Mouse (Mus musculus): ENCODE measurements around the gene Dpp9.

Dpp9 gene

GRCm38 (mm10) chr17:56146131-56146530 lies 72.6 kb downstream of the Dpp9 start:
- ATAC-seq (ENCODE audit: insufficient number of reproducible peaks, low FRiP score, low TSS enrichment) = no peak

DNA sequence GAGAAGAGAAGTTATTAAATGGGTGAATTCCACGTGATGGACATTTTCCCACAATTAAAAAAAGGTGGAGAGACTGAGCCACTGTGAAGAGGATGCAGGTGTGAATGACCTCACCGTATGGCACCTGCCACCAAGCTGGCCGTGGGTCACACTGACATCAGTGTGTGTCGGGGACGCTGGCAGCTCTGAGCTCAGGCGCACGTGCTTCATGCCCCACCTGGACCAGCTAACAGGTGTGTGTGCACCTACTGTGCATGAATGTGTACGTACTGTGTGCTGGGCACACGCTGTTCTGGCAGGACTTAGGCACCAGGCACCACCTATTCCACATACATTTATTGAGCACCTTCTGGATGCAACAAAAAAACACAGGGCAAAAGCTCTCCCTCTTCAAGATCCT lies 74.2 kb downstream of the Dpp9 start:
- ATAC-seq (ENCODE audit: insufficient number of reproducible peaks, low FRiP score, low TSS enrichment) = no peak

DNA sequence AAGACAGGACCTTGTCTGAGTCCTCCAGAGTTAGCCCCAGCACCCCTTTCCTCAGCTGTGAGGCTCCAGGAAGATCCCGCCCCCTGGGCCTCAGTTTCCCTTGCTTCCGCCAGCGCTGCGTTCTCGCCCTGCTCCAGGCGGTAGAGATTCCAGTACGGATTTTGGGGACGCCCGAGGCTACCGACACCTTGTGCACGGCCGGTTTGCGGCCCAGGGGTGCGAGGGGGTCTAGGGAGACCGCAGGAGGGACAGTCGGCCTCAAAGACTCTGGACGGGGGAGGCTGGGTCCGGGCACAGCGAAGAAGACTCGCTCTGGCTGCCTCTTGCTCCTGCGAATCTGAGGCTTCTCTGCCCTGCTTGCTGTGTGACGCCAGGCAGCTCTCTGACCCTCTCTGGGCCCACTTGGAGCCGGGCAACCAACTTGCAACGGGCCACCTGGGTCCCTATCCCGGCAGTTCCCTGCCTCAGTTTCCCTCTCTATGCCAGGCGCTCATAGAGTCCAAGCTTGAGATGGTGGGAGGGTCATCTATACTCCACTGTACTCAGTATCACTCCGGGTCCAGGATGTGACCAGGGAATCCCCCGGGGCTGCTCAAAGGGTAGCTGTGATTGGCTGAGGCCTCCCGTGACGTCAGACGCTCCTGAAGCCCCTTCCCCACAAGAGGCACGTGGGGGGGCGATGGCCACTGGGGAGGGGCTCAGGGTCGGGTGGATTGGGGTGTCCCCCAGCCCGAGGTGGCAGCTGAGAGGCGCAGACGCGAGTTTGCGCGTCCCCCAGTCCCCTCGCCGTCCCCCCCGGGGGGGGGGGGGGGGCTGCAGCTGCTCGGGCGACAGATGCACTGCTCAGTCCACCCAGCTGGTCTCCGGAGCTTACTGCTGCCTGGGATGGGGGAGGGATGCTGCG lies 76.8 kb downstream of the Dpp9 start:
- ATAC-seq (ENCODE audit: insufficient number of reproducible peaks, low FRiP score, low TSS enrichment) = no peak; the same call in 1 of the 2 replicates

DNA sequence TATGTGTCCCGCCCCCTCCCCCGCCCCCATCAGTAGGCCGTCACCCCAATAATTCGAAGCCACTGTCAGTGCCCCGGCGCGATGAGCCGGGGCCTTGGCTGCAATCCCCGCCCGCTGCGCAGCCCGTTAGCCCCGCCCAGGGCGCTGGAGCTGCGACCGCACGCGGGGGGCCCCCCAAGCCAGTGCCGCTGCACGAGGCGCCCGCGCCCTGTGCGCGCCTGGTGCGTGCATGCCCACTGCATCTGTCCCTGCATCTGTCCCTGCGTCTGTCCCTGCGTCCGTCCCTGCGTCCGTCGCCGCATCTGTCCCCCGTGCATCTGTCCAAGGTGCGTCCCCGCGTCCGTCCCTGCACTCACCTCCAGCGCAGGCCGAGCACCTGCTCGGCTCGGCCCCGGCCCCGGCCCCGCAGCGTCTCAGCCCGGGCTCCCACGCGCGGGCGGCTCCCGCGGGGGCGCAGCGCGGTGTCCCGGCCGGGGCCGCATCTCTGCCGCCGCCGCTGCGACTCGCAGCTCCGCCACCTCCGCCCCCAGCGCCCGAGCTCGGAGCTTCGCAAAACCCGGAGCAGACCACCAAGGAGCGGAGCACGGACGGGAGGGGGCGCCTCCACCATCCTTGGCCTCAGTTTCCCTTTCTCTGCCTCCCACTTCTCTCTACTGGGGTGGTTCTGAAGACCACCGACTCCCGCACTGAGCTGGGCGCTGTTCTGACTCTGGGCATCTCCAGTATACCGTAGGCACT lies 78.7 kb downstream of the Dpp9 start, which contains the start of gene Sema6b:
Gene Sema6b, minus strand, starts transcription at position 486 of the 738 bp plus-strand sequence.
- no peak for ATAC-seq (ENCODE audit: insufficient number of reproducible peaks, low FRiP score, low TSS enrichment)

DNA sequence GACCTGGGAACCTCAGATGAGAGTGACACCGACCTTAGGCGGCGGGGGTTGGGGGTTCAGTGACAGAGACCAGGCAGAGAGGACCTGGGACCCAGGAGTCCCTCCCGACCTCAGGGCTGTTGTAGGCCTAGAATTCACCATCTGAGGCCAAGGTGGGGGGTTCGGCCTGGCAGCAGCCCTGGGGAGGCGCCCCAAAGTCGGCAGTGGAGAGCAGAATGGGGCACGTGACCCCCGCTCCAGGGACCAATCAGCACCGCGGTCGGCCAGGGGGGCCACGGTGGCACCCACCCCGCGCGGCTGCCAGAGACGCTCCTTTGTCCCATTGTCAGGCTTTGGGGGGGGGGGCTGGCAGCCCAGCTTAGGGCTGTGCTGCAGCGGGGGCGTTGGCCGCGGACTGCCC lies 79.3 kb downstream of the Dpp9 start:
- ATAC-seq (ENCODE audit: insufficient number of reproducible peaks, low FRiP score, low TSS enrichment) = no peak

- ATAC-seq (ENCODE audit: insufficient number of reproducible peaks, low FRiP score, low TSS enrichment) = no peak
Measured at GRCm38 (mm10) chr17:56137839-56138613, 80.7 kb downstream of the Dpp9 start.

Measured in cerebellum, adult (tissue).